Comparison of ENCODE assay signal across 20 mouse cellular contexts in genomic region chr2:164423464-164423863, GRCm38 (mm10). TPM values are rescaled to one million over a fixed set of nuclear protein-coding genes. Genes with fewer than 3 reads are reported as not detected.
DNase-seq lines count a peak whose midpoint lies in the region; ATAC-seq and TF ChIP-seq lines count a peak whose summit lies in the region.
"Had no signal": no experiment of that assay in that cellular context is flagged by ENCODE, and none has a peak within 500 bp of the region (broad histone marks: within the 10 kb centered on the region; RNA-seq: fewer than 3 reads in every experiment).

No protein-coding gene starts in this region.

- H3K9ac ChIP-seq in midbrain, embryonic 11.5 days (ENCODE audit: low read length) = no peak overlapping the region
- H3K9ac ChIP-seq in midbrain, embryonic 13.5 days (replicated peaks) = no peak overlapping the region
- no peak overlapping the region for H3K9ac ChIP-seq in intestine, postnatal 0 days (ENCODE audit: low read depth, low read length)
- H3K9ac ChIP-seq: embryonic facial prominence, embryonic 12.5 days; hindbrain, embryonic 13.5 days; lung, embryonic 14.5 days; midbrain, embryonic 15.5 days had no signal

- H3K4me3 ChIP-seq in midbrain, embryonic 11.5 days (ENCODE audit: low read depth, low read length) = no peak overlapping the region
- H3K4me3 ChIP-seq in midbrain, embryonic 13.5 days (replicated peaks) = no peak overlapping the region
- no peak overlapping the region for H3K4me3 ChIP-seq in intestine, postnatal 0 days (ENCODE audit: low read depth, low read length)
- H3K4me3 ChIP-seq: embryonic facial prominence, embryonic 12.5 days; hindbrain, embryonic 13.5 days; midbrain, embryonic 15.5 days had no signal

- intact Hi-C loops in heart, postnatal 36 days (cut with DNase I) = no loop called here

- no peak overlapping the region for H3K27ac ChIP-seq in midbrain, embryonic 11.5 days (ENCODE audit: low read depth, low read length)
- no peak overlapping the region for H3K27ac ChIP-seq in midbrain, embryonic 13.5 days
- peak overlapping the region; percentile 82 for H3K27ac ChIP-seq in intestine, postnatal 0 days (ENCODE audit: low read depth, low read length)
- H3K27ac ChIP-seq: embryonic facial prominence, embryonic 12.5 days; hindbrain, embryonic 13.5 days; midbrain, embryonic 15.5 days had no signal

- WGBS in midbrain, embryonic 11.5 days = 88% methylated on average over 11 of the region's 11 CpGs
- 87% methylated on average over 11 of the region's 11 CpGs for WGBS in midbrain, embryonic 13.5 days
- 73% methylated on average over 11 of the region's 11 CpGs for WGBS in intestine, postnatal 0 days

- no peaks in the 10 kb centered on the region for H3K4me1 ChIP-seq in midbrain, embryonic 11.5 days (ENCODE audit: control insufficient read depth, insufficient read depth, low read length)
- no peaks in the 10 kb centered on the region for H3K4me1 ChIP-seq in midbrain, embryonic 13.5 days (replicated peaks)
- no peaks in the 10 kb centered on the region for H3K4me1 ChIP-seq in intestine, postnatal 0 days (replicated peaks; ENCODE audit: control insufficient read depth, insufficient read depth, low read length)
- H3K4me1 ChIP-seq: hindbrain, embryonic 13.5 days; midbrain, embryonic 15.5 days had no signal

- H3K4me2 ChIP-seq in midbrain, embryonic 11.5 days = no peak overlapping the region
- H3K4me2 ChIP-seq in midbrain, embryonic 13.5 days (replicated peaks) = no peak overlapping the region
- no peak overlapping the region for H3K4me2 ChIP-seq in intestine, postnatal 0 days (replicated peaks; ENCODE audit: low read depth)
- H3K4me2 ChIP-seq: embryonic facial prominence, embryonic 12.5 days; hindbrain, embryonic 13.5 days; lung, embryonic 14.5 days; midbrain, embryonic 15.5 days had no signal

- H3K9me3 ChIP-seq in midbrain, embryonic 11.5 days (ENCODE audit: control insufficient read depth, low read length) = no peaks in the 10 kb centered on the region
- H3K9me3 ChIP-seq in midbrain, embryonic 13.5 days = no peaks in the 10 kb centered on the region
- no peaks in the 10 kb centered on the region for H3K9me3 ChIP-seq in intestine, postnatal 0 days (ENCODE audit: control insufficient read depth)
- H3K9me3 ChIP-seq: embryonic facial prominence, embryonic 12.5 days; hindbrain, embryonic 13.5 days; midbrain, embryonic 15.5 days had no signal

- DNase-seq in adrenal gland, postnatal 10 days = peak; percentile 47
- no peak for DNase-seq in adrenal gland, adult 8-10 months
- DNase-seq in gastrocnemius, postnatal 25 days = peak; percentile 39
- no peak for DNase-seq in gastrocnemius, adult 8-10 months (ENCODE audit: low spot score in 2 of 2)
- DNase-seq in midbrain, embryonic 11.5 days (ENCODE audit: low spot score, missing footprints) = peak; percentile 47
- no peak for DNase-seq in heart, postnatal 36 days
- DNase-seq: cerebellum, postnatal 25 days; heart, adult 11 months; kidney, adult 18-20 months; lung, embryonic 14.5 days; right cerebral cortex, postnatal 25 days had no signal

- no peaks in the 10 kb centered on the region for H3K36me3 ChIP-seq in midbrain, embryonic 11.5 days (ENCODE audit: control insufficient read depth, insufficient read depth, low read length)
- no peaks in the 10 kb centered on the region for H3K36me3 ChIP-seq in midbrain, embryonic 13.5 days
- peaks cover 42% of the 10 kb centered on the region for H3K36me3 ChIP-seq in intestine, postnatal 0 days (ENCODE audit: control insufficient read depth, insufficient read depth)
- H3K36me3 ChIP-seq: hindbrain, embryonic 13.5 days; midbrain, embryonic 15.5 days had no signal

- H3K27me3 ChIP-seq in midbrain, embryonic 11.5 days (ENCODE audit: control insufficient read depth, insufficient read depth, low read length) = no peaks in the 10 kb centered on the region
- H3K27me3 ChIP-seq in midbrain, embryonic 13.5 days = no peaks in the 10 kb centered on the region
- H3K27me3 ChIP-seq in intestine, postnatal 0 days (replicated peaks; ENCODE audit: control insufficient read depth, insufficient read depth, low read length) = no peaks in the 10 kb centered on the region
- H3K27me3 ChIP-seq: embryonic facial prominence, embryonic 12.5 days; midbrain, embryonic 15.5 days had no signal

- no peak for TF ChIP-seq CTCF in intestine, postnatal 0 days (IDR thresholded peaks at IDR 0.05; ENCODE audit: low read depth)

- ATAC-seq in midbrain, embryonic 11.5 days (ENCODE audit: low FRiP score) = no peak
- no peak for ATAC-seq in midbrain, embryonic 13.5 days
- ATAC-seq in intestine, postnatal 0 days = peak; percentile 12; the same call in 1 of the 2 replicates
- ATAC-seq: activated CD4-positive, CD25-positive, alpha-beta regulatory T cell, adult 4 months; midbrain, embryonic 15.5 days had no signal

RNA-seq across cellular contexts. Expression of gene Matn4, which starts 18.5 kb away (rescaled TPM):
- total RNA-seq in adrenal gland, postnatal 10 days (2021) = 1 to 10 TPM; 2.3 to 2.7 TPM
- total RNA-seq in adrenal gland, adult 8-10 months (2022) = under 1 TPM; 0.38 to 0.81 (median 0.67) TPM
- total RNA-seq in gastrocnemius, postnatal 25 days (2021) = 1 to 10 TPM; 1.0 to 2.3 TPM
- under 1 TPM; 0.27 to 0.99 (median 0.44) TPM for total RNA-seq in gastrocnemius, adult 8-10 months (2022)
- polyA plus RNA-seq in midbrain, embryonic 11.5 days (2014; fragmentation: Nextera tagmentation; extraction: Ambion mirVana) = 0.10 and 0.23 TPM in 2 replicates
- polyA plus RNA-seq in midbrain, embryonic 13.5 days (2015; fragmentation: Nextera tagmentation; extraction: Ambion mirVana) = 0.26 and 0.39 TPM in 2 replicates
- 1.9 and 2.4 TPM in 2 replicates for polyA plus RNA-seq in intestine, postnatal 0 days (2015; fragmentation: Nextera tagmentation; extraction: Ambion mirVana)
- total RNA-seq in heart, postnatal 36 days (2021) = under 1 TPM; 0.51 to 0.75 TPM

RNA-seq across cellular contexts. Expression of gene Sdc4, which starts 20.2 kb away (rescaled TPM):
- total RNA-seq in adrenal gland, postnatal 10 days (2021) = 100 to 1,000 TPM; 101 to 246 TPM
- total RNA-seq in adrenal gland, adult 8-10 months (2022) = 100 to 1,000 TPM in 2 of 4 experiments, 10 to 100 TPM in 2; 89.0 to 114 (median 105) TPM
- 10 to 100 TPM; 28.0 to 62.1 TPM for total RNA-seq in gastrocnemius, postnatal 25 days (2021)
- 10 to 100 TPM; 23.9 to 58.8 (median 34.1) TPM for total RNA-seq in gastrocnemius, adult 8-10 months (2022)
- 9.7 and 9.9 TPM in 2 replicates for polyA plus RNA-seq in midbrain, embryonic 11.5 days (2014; fragmentation: Nextera tagmentation; extraction: Ambion mirVana)
- 6.5 and 7.3 TPM in 2 replicates for polyA plus RNA-seq in midbrain, embryonic 13.5 days (2015; fragmentation: Nextera tagmentation; extraction: Ambion mirVana)
- polyA plus RNA-seq in intestine, postnatal 0 days (2015; fragmentation: Nextera tagmentation; extraction: Ambion mirVana) = 92.0 and 103 TPM in 2 replicates
- total RNA-seq in heart, postnatal 36 days (2021) = 10 to 100 TPM; 20.6 to 20.7 TPM

RNA-seq across cellular contexts. Expression of gene Rbpjl, which starts 20.5 kb away (rescaled TPM):
- total RNA-seq in adrenal gland, postnatal 10 days (2021) = under 1 TPM in 1 of 2 experiments, not detected in 1; 0.15 TPM
- total RNA-seq in adrenal gland, adult 8-10 months (2022) = not detected
- not detected for total RNA-seq in gastrocnemius, postnatal 25 days (2021)
- not detected for total RNA-seq in gastrocnemius, adult 8-10 months (2022)
- not detected in 2 replicates for polyA plus RNA-seq in midbrain, embryonic 11.5 days (2014; fragmentation: Nextera tagmentation; extraction: Ambion mirVana)
- polyA plus RNA-seq in midbrain, embryonic 13.5 days (2015; fragmentation: Nextera tagmentation; extraction: Ambion mirVana) = not detected in 2 replicates
- polyA plus RNA-seq in intestine, postnatal 0 days (2015; fragmentation: Nextera tagmentation; extraction: Ambion mirVana) = 0.12 and 0.16 TPM in 2 replicates
- total RNA-seq in heart, postnatal 36 days (2021) = not detected
- polyA plus RNA-seq: activated CD4-positive, CD25-positive, alpha-beta regulatory T cell, adult 4 months; large intestine, adult 2 months; midbrain, embryonic 15.5 days; neural tube, embryonic 11.5 days; thymus, postnatal 0 days had no signal

RNA-seq across cellular contexts. Expression of gene Sys1, which starts 33.3 kb away (rescaled TPM):
- total RNA-seq in adrenal gland, postnatal 10 days (2021) = 10 to 100 TPM; 31.7 to 34.5 TPM
- 10 to 100 TPM; 26.2 to 34.8 (median 30.9) TPM for total RNA-seq in adrenal gland, adult 8-10 months (2022)
- 10 to 100 TPM; 17.2 to 20.2 TPM for total RNA-seq in gastrocnemius, postnatal 25 days (2021)
- total RNA-seq in gastrocnemius, adult 8-10 months (2022) = 10 to 100 TPM; 25.3 to 27.8 (median 26.6) TPM
- 62.0 and 63.6 TPM in 2 replicates for polyA plus RNA-seq in midbrain, embryonic 11.5 days (2014; fragmentation: Nextera tagmentation; extraction: Ambion mirVana)
- polyA plus RNA-seq in midbrain, embryonic 13.5 days (2015; fragmentation: Nextera tagmentation; extraction: Ambion mirVana) = 77.6 and 81.1 TPM in 2 replicates
- polyA plus RNA-seq in intestine, postnatal 0 days (2015; fragmentation: Nextera tagmentation; extraction: Ambion mirVana) = 58.7 and 62.3 TPM in 2 replicates
- 10 to 100 TPM; 23.0 to 24.6 TPM for total RNA-seq in heart, postnatal 36 days (2021)

RNA-seq across cellular contexts. Expression of gene Slpi, which starts 34.6 kb away (rescaled TPM):
- 10 to 100 TPM in 1 of 2 experiments, 1 to 10 TPM in 1; 9.1 to 13.2 TPM for total RNA-seq in adrenal gland, postnatal 10 days (2021)
- total RNA-seq in adrenal gland, adult 8-10 months (2022) = 10 to 100 TPM in 3 of 4 experiments, 1 to 10 TPM in 1; 8.5 to 24.2 (median 22.2) TPM
- total RNA-seq in gastrocnemius, postnatal 25 days (2021) = not detected
- total RNA-seq in gastrocnemius, adult 8-10 months (2022) = under 1 TPM in 1 of 4 experiments, not detected in 3; 0.67 TPM
- polyA plus RNA-seq in midbrain, embryonic 11.5 days (2014; fragmentation: Nextera tagmentation; extraction: Ambion mirVana) = 0.37 and 0.52 TPM in 2 replicates
- 0.36 TPM in 1 of 2 replicates, not detected in the other for polyA plus RNA-seq in midbrain, embryonic 13.5 days (2015; fragmentation: Nextera tagmentation; extraction: Ambion mirVana)
- polyA plus RNA-seq in intestine, postnatal 0 days (2015; fragmentation: Nextera tagmentation; extraction: Ambion mirVana) = 82.5 and 95.0 TPM in 2 replicates
- total RNA-seq in heart, postnatal 36 days (2021) = 10 to 100 TPM in 1 of 2 experiments, 1 to 10 TPM in 1; 8.0 to 11.0 TPM
- polyA plus RNA-seq: midbrain, embryonic 15.5 days had no signal

Comparison
In these comparisons a context has a peak if more than half of its experiments do, and no peak if none do; other contexts are left out.
1. DNase-seq: peak in adrenal gland, postnatal 10 days (single experiment), gastrocnemius, postnatal 25 days (single experiment) and midbrain, embryonic 11.5 days (single experiment); none in adrenal gland, adult 8-10 months (single experiment), gastrocnemius, adult 8-10 months (0 of 2) and heart, postnatal 36 days (0 of 2).